Mouse (Mus musculus): ENCODE measurements at regions not wholly inside any gene's neighbourhood (a gene's known extent, or its start where the extent isn't known, plus 50 kb on each side); places are given as distances from the start of the nearest gene placed in this dataset.

GRCm38 (mm10) chr1:12285551-12285950, 871.6 kb downstream of the A830018L16Rik start:
- no peak overlapping the region for H3K4me3 ChIP-seq (ENCODE audit: low read depth, low read length)
- H3K9ac ChIP-seq (ENCODE audit: low read length): no peak overlapping the region
- ATAC-seq (replicated peaks; ENCODE audit: low FRiP score): no peak
- 78% methylated on average over 6 of the region's 6 CpGs for WGBS
- no peak overlapping the region for H3K4me2 ChIP-seq (ENCODE audit: low read depth, low read length, severe bottlenecking)
- H3K9me3 ChIP-seq (ENCODE audit: control insufficient read depth, low read length): no peaks in the 10 kb centered on the region
- H3K4me1 ChIP-seq (replicated peaks; ENCODE audit: control insufficient read depth, insufficient read depth, low read length): no peaks in the 10 kb centered on the region
- no peaks in the 10 kb centered on the region for H3K36me3 ChIP-seq (ENCODE audit: control insufficient read depth, insufficient read depth, low read length)
- H3K27ac ChIP-seq (ENCODE audit: low read depth, low read length): no peak overlapping the region
- no peak for DNase-seq (ENCODE audit: low spot score)
- no peaks in the 10 kb centered on the region for H3K27me3 ChIP-seq (ENCODE audit: control insufficient read depth, insufficient read depth, low read length)

- whole genome bisulfite sequencing: 80% methylated on average over 3 of the region's 3 CpGs
- no peak overlapping the region for H3K4me3 ChIP-seq (ENCODE audit: low read depth, low read length)
- H3K4me2 ChIP-seq (ENCODE audit: low read depth, low read length, severe bottlenecking): no peak overlapping the region
- H3K4me1 ChIP-seq (replicated peaks; ENCODE audit: control insufficient read depth, insufficient read depth, low read length): no peaks in the 10 kb centered on the region
- no peak overlapping the region for H3K9ac ChIP-seq (ENCODE audit: low read length)
- H3K27ac ChIP-seq (ENCODE audit: low read depth, low read length): no peak overlapping the region
- H3K27me3 ChIP-seq (ENCODE audit: control insufficient read depth, insufficient read depth, low read length): no peaks in the 10 kb centered on the region
- no peaks in the 10 kb centered on the region for H3K36me3 ChIP-seq (ENCODE audit: control insufficient read depth, insufficient read depth, low read length)
- H3K9me3 ChIP-seq (ENCODE audit: control insufficient read depth, low read length): no peaks in the 10 kb centered on the region
- no peak for ATAC-seq (replicated peaks; ENCODE audit: low FRiP score)
- no peak for DNase-seq (ENCODE audit: low spot score)
These were observed 872.1 kb downstream of the A830018L16Rik start for GRCm38 (mm10) chr1:12286026-12286425.

- DNase-seq (ENCODE audit: low spot score): no peak
- H3K9ac ChIP-seq (ENCODE audit: low read length): no peak overlapping the region
- H3K4me1 ChIP-seq (replicated peaks; ENCODE audit: control insufficient read depth, insufficient read depth, low read length): no peaks in the 10 kb centered on the region
- 92% methylated on average over 3 of the region's 3 CpGs for WGBS
- H3K4me3 ChIP-seq (ENCODE audit: low read depth, low read length): no peak overlapping the region
- no peaks in the 10 kb centered on the region for H3K9me3 ChIP-seq (ENCODE audit: control insufficient read depth, low read length)
- no peaks in the 10 kb centered on the region for H3K36me3 ChIP-seq (ENCODE audit: control insufficient read depth, insufficient read depth, low read length)
- no peak overlapping the region for H3K27ac ChIP-seq (ENCODE audit: low read depth, low read length)
- H3K27me3 ChIP-seq (ENCODE audit: control insufficient read depth, insufficient read depth, low read length): no peaks in the 10 kb centered on the region
- H3K4me2 ChIP-seq (ENCODE audit: low read depth, low read length, severe bottlenecking): no peak overlapping the region
- no peak for ATAC-seq (replicated peaks; ENCODE audit: low FRiP score)
These were observed 874.6 kb downstream of the A830018L16Rik start for GRCm38 (mm10) chr1:12288521-12288920.

- no peak for DNase-seq (ENCODE audit: low spot score)
- H3K27ac ChIP-seq (ENCODE audit: low read depth, low read length): no peak overlapping the region
- no peak overlapping the region for H3K9ac ChIP-seq (ENCODE audit: low read length)
- no peak for ATAC-seq (replicated peaks; ENCODE audit: low FRiP score)
- no peaks in the 10 kb centered on the region for H3K4me1 ChIP-seq (replicated peaks; ENCODE audit: control insufficient read depth, insufficient read depth, low read length)
- no peaks in the 10 kb centered on the region for H3K36me3 ChIP-seq (ENCODE audit: control insufficient read depth, insufficient read depth, low read length)
- no peaks in the 10 kb centered on the region for H3K9me3 ChIP-seq (ENCODE audit: control insufficient read depth, low read length)
- H3K4me2 ChIP-seq (ENCODE audit: low read depth, low read length, severe bottlenecking): no peak overlapping the region
- no peak overlapping the region for H3K4me3 ChIP-seq (ENCODE audit: low read depth, low read length)
- H3K27me3 ChIP-seq (ENCODE audit: control insufficient read depth, insufficient read depth, low read length): no peaks in the 10 kb centered on the region
- 67% methylated on average over 1 of the region's 1 CpGs for WGBS
These were observed 877.9 kb downstream of the A830018L16Rik start for GRCm38 (mm10) chr1:12291787-12292186.

GRCm38 (mm10) chr1:12318029-12318428, 904.1 kb downstream of the A830018L16Rik start:
- 88% methylated on average over 2 of the region's 2 CpGs for WGBS
- Histone ChIP-seq H3K4me1 (replicated peaks; ENCODE audit: control insufficient read depth, insufficient read depth, low read length) (no peaks in the 10 kb centered on the region), H3K4me3 (ENCODE audit: low read depth, low read length) (no peak overlapping the region), H3K27ac (ENCODE audit: low read depth, low read length) (no peak overlapping the region), H3K9ac (ENCODE audit: low read length) (no peak overlapping the region), H3K4me2 (ENCODE audit: low read depth, low read length, severe bottlenecking) (no peak overlapping the region), H3K9me3 (ENCODE audit: control insufficient read depth, low read length) (no peaks in the 10 kb centered on the region), H3K36me3 (ENCODE audit: control insufficient read depth, insufficient read depth, low read length) (no peaks in the 10 kb centered on the region), H3K27me3 (ENCODE audit: control insufficient read depth, insufficient read depth, low read length) (no peaks in the 10 kb centered on the region)
- ATAC-seq (replicated peaks; ENCODE audit: low FRiP score) (no peak), DNase-seq (ENCODE audit: low spot score) (no peak)

GRCm38 (mm10) chr1:12334186-12334585, 920.3 kb downstream of the A830018L16Rik start:
- no peak overlapping the region for H3K9ac ChIP-seq (ENCODE audit: low read length)
- no peaks in the 10 kb centered on the region for H3K27me3 ChIP-seq (ENCODE audit: control insufficient read depth, insufficient read depth, low read length)
- ATAC-seq (replicated peaks; ENCODE audit: low FRiP score) (no peak), DNase-seq (ENCODE audit: low spot score) (no peak)
- no peak overlapping the region for H3K4me2 ChIP-seq (ENCODE audit: low read depth, low read length, severe bottlenecking)
- WGBS: 85% methylated on average over 4 of the region's 4 CpGs
- no peaks in the 10 kb centered on the region for H3K9me3 ChIP-seq (ENCODE audit: control insufficient read depth, low read length)
- H3K27ac ChIP-seq (ENCODE audit: low read depth, low read length): no peak overlapping the region
- no peak overlapping the region for H3K4me3 ChIP-seq (ENCODE audit: low read depth, low read length)
- no peaks in the 10 kb centered on the region for H3K4me1 ChIP-seq (replicated peaks; ENCODE audit: control insufficient read depth, insufficient read depth, low read length)
- no peaks in the 10 kb centered on the region for H3K36me3 ChIP-seq (ENCODE audit: control insufficient read depth, insufficient read depth, low read length)

GRCm38 (mm10) chr1:12344726-12345438, 931.0 kb downstream of the A830018L16Rik start:
- H3K27ac ChIP-seq (ENCODE audit: low read depth, low read length): no peak overlapping the region
- no peak for ATAC-seq (replicated peaks; ENCODE audit: low FRiP score)
- 90% methylated on average over 10 of the region's 10 CpGs for WGBS

GRCm38 (mm10) chr1:12345439-12345819, 931.5 kb downstream of the A830018L16Rik start:
- Histone ChIP-seq H3K4me3 (ENCODE audit: low read depth, low read length) (no peak overlapping the region), H3K9me3 (ENCODE audit: control insufficient read depth, low read length) (no peaks in the 10 kb centered on the region), H3K36me3 (ENCODE audit: control insufficient read depth, insufficient read depth, low read length) (no peaks in the 10 kb centered on the region), H3K9ac (ENCODE audit: low read length) (no peak overlapping the region), H3K4me2 (ENCODE audit: low read depth, low read length, severe bottlenecking) (no peak overlapping the region), H3K4me1 (replicated peaks; ENCODE audit: control insufficient read depth, insufficient read depth, low read length) (no peaks in the 10 kb centered on the region), H3K27ac (ENCODE audit: low read depth, low read length) (no peak overlapping the region), H3K27me3 (ENCODE audit: control insufficient read depth, insufficient read depth, low read length) (no peaks in the 10 kb centered on the region)
- DNase-seq (ENCODE audit: low spot score) (no peak), ATAC-seq (replicated peaks; ENCODE audit: low FRiP score) (no peak)
- 93% methylated on average over 3 of the region's 3 CpGs for WGBS

More at GRCm38 (mm10) chr1:12344726-12345438, 931.0 kb downstream of the A830018L16Rik start:
- H3K4me2 ChIP-seq (ENCODE audit: low read depth, low read length, severe bottlenecking): no peak overlapping the region
- no peak overlapping the region for H3K4me3 ChIP-seq (ENCODE audit: low read depth, low read length)
- H3K36me3 ChIP-seq (ENCODE audit: control insufficient read depth, insufficient read depth, low read length): no peaks in the 10 kb centered on the region
- H3K27me3 ChIP-seq (ENCODE audit: control insufficient read depth, insufficient read depth, low read length): no peaks in the 10 kb centered on the region
- H3K9ac ChIP-seq (ENCODE audit: low read length): no peak overlapping the region
- no peaks in the 10 kb centered on the region for H3K4me1 ChIP-seq (replicated peaks; ENCODE audit: control insufficient read depth, insufficient read depth, low read length)
- no peak for DNase-seq (ENCODE audit: low spot score)
- H3K9me3 ChIP-seq (ENCODE audit: control insufficient read depth, low read length): no peaks in the 10 kb centered on the region

GRCm38 (mm10) chr1:12354531-12354930, 940.6 kb downstream of the A830018L16Rik start:
- H3K27me3 ChIP-seq (ENCODE audit: control insufficient read depth, insufficient read depth, low read length): no peaks in the 10 kb centered on the region
- no peak overlapping the region for H3K4me3 ChIP-seq (ENCODE audit: low read depth, low read length)
- no peaks in the 10 kb centered on the region for H3K4me1 ChIP-seq (replicated peaks; ENCODE audit: control insufficient read depth, insufficient read depth, low read length)
- no peak overlapping the region for H3K27ac ChIP-seq (ENCODE audit: low read depth, low read length)
- H3K36me3 ChIP-seq (ENCODE audit: control insufficient read depth, insufficient read depth, low read length): no peaks in the 10 kb centered on the region
- ATAC-seq (replicated peaks; ENCODE audit: low FRiP score): no peak
- H3K9ac ChIP-seq (ENCODE audit: low read length): no peak overlapping the region
- no peak overlapping the region for H3K4me2 ChIP-seq (ENCODE audit: low read depth, low read length, severe bottlenecking)
- no peaks in the 10 kb centered on the region for H3K9me3 ChIP-seq (ENCODE audit: control insufficient read depth, low read length)
- DNase-seq (ENCODE audit: low spot score): no peak
